Mouse (Mus musculus) thymus, adult 2 months (tissue): ENCODE measurements around the gene Pa2g4.

ENCODE experiments used
- CTCF ChIP-seq: fragments of 200-500 bp; IDR thresholded peaks from 2 replicates; pipeline ENCODE4 v1.5.1; 2012; ENCODE audit warnings: mild to moderate bottlenecking, control low read depth, low read length, moderate library complexity, borderline replicate concordance; ENCODE audit not compliant: control insufficient read depth, poor library complexity, insufficient read depth; ENCODE audit errors: extremely low read depth
- POLR2A ChIP-seq: fragments of 200-500 bp; IDR thresholded peaks from 2 replicates; pipeline ENCODE4 v1.6.1; 2012; ENCODE audit warnings: mild to moderate bottlenecking, low read length, control low read depth, moderate library complexity; ENCODE audit not compliant: control insufficient read depth, poor library complexity, insufficient read depth; ENCODE audit errors: extremely low read depth

- TF ChIP-seq CTCF (no peak), POLR2A (no peak)
These were observed 18.6 kb upstream of the Pa2g4 start for GRCm38 (mm10) chr10:128584386-128584785.
